Mouse (Mus musculus): ENCODE data around the gene Rsrc2. TPM values are rescaled to one million over a fixed set of nuclear protein-coding genes. Genes with fewer than 3 reads are reported as not detected.

Gene Rsrc2
- polyA plus RNA-seq, 1 experiment = 268 TPM

- H3K4me3 ChIP-seq (ENCODE audit: low read depth, low read length) = no peak overlapping the region
- no peak overlapping the region for H3K9ac ChIP-seq (ENCODE audit: low read depth, poor library complexity, severe bottlenecking)
- TF ChIP-seq POLR2A (IDR thresholded peaks at IDR 0.05; ENCODE audit: insufficient read depth, low read length) (no peak), EP300 (IDR thresholded peaks at IDR 0.05; ENCODE audit: insufficient read depth, low read depth, low read length) (no peak), CTCF (IDR thresholded peaks at IDR 0.05; ENCODE audit: low read depth, low read length) (peak; percentile 75)
- no peaks in the 10 kb centered on the region for H3K4me1 ChIP-seq (ENCODE audit: control insufficient read depth, insufficient read depth, low read length)
- H3K36me3 ChIP-seq (ENCODE audit: control insufficient read depth, insufficient read depth, low read length, poor library complexity, severe bottlenecking) = peaks cover 31% of the 10 kb centered on the region
- H3K27me3 ChIP-seq (ENCODE audit: control insufficient read depth, insufficient read depth, low read length, poor library complexity, severe bottlenecking) = no peaks in the 10 kb centered on the region
- H3K27ac ChIP-seq (ENCODE audit: insufficient read depth, low read length) = no peak overlapping the region
- no peaks in the 10 kb centered on the region for H3K9me3 ChIP-seq (replicated peaks; ENCODE audit: control insufficient read depth, insufficient read depth, low read length, poor library complexity, severe bottlenecking)
Measured at GRCm38 (mm10) chr5:123699198-123699597, 50.0 kb downstream of the Rsrc2 start.

DNA sequence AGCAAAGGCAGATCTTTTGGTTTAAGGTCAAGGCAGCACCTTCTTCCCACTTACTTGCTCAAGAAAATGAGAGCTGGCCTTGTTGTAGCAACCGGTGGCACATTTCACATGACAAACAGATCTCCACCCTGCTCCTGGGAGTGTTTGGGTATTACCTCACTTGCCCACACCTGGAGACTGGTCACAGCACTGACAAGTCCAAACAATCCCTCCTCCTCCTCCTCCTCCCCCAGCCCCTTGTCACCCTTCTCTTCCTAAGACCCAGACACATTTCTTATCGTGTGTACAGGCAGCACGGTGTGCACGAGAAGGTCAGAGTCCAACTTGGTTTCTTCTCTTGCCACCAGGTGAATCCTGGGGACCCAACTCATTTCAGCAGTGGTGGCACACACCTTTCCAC lies 52.3 kb downstream of the Rsrc2 start:
- no peak overlapping the region for H3K9ac ChIP-seq (ENCODE audit: low read depth, poor library complexity, severe bottlenecking)
- TF ChIP-seq CTCF (IDR thresholded peaks at IDR 0.05; ENCODE audit: low read depth, low read length) = no peak
- no peak for TF ChIP-seq EP300 (IDR thresholded peaks at IDR 0.05; ENCODE audit: insufficient read depth, low read depth, low read length)
- no peak for TF ChIP-seq POLR2A (IDR thresholded peaks at IDR 0.05; ENCODE audit: insufficient read depth, low read length)
- no peak overlapping the region for H3K4me3 ChIP-seq (ENCODE audit: low read depth, low read length)
- no peak overlapping the region for H3K27ac ChIP-seq (ENCODE audit: insufficient read depth, low read length)
- peaks cover 20% of the 10 kb centered on the region for H3K36me3 ChIP-seq (ENCODE audit: control insufficient read depth, insufficient read depth, low read length, poor library complexity, severe bottlenecking)
- no peaks in the 10 kb centered on the region for H3K4me1 ChIP-seq (ENCODE audit: control insufficient read depth, insufficient read depth, low read length)
- no peaks in the 10 kb centered on the region for H3K9me3 ChIP-seq (replicated peaks; ENCODE audit: control insufficient read depth, insufficient read depth, low read length, poor library complexity, severe bottlenecking)
- no peaks in the 10 kb centered on the region for H3K27me3 ChIP-seq (ENCODE audit: control insufficient read depth, insufficient read depth, low read length, poor library complexity, severe bottlenecking)

GRCm38 (mm10) chr5:123696244-123696643 lies 53.0 kb downstream of the Rsrc2 start:
- TF ChIP-seq POLR2A (IDR thresholded peaks at IDR 0.05; ENCODE audit: insufficient read depth, low read length) (no peak), CTCF (IDR thresholded peaks at IDR 0.05; ENCODE audit: low read depth, low read length) (no peak), EP300 (IDR thresholded peaks at IDR 0.05; ENCODE audit: insufficient read depth, low read depth, low read length) (no peak)
- Histone ChIP-seq H3K36me3 (ENCODE audit: control insufficient read depth, insufficient read depth, low read length, poor library complexity, severe bottlenecking) (peaks cover 18% of the 10 kb centered on the region), H3K4me1 (ENCODE audit: control insufficient read depth, insufficient read depth, low read length) (no peaks in the 10 kb centered on the region), H3K27ac (ENCODE audit: insufficient read depth, low read length) (no peak overlapping the region), H3K4me3 (ENCODE audit: low read depth, low read length) (no peak overlapping the region), H3K9ac (ENCODE audit: low read depth, poor library complexity, severe bottlenecking) (no peak overlapping the region), H3K27me3 (ENCODE audit: control insufficient read depth, insufficient read depth, low read length, poor library complexity, severe bottlenecking) (no peaks in the 10 kb centered on the region), H3K9me3 (replicated peaks; ENCODE audit: control insufficient read depth, insufficient read depth, low read length, poor library complexity, severe bottlenecking) (no peaks in the 10 kb centered on the region)

DNA sequence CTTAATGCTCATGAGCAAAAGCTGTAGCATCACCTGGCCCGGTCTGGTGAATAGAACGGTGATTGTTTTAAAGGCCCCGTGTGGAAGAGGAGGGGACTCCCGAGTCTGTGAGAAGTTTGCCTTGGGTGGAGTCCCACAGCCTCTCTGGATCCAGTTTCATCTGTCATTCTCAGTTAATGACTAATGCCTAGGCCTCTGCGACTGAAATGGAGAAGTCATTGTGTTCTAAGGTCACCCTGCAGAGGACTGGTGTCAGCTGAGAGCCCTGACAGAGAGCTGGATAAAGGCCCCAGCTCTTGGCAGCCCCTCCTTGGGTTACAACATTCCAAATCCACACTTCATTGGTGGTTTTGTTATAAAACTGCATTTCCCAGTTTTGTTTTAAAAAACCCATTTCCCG lies 54.7 kb downstream of the Rsrc2 start:
- no peaks in the 10 kb centered on the region for H3K4me1 ChIP-seq (ENCODE audit: control insufficient read depth, insufficient read depth, low read length)
- H3K27ac ChIP-seq (ENCODE audit: insufficient read depth, low read length) = no peak overlapping the region
- TF ChIP-seq CTCF (IDR thresholded peaks at IDR 0.05; ENCODE audit: low read depth, low read length) (no peak), POLR2A (IDR thresholded peaks at IDR 0.05; ENCODE audit: insufficient read depth, low read length) (no peak), EP300 (IDR thresholded peaks at IDR 0.05; ENCODE audit: insufficient read depth, low read depth, low read length) (no peak)
- H3K27me3 ChIP-seq (ENCODE audit: control insufficient read depth, insufficient read depth, low read length, poor library complexity, severe bottlenecking) = no peaks in the 10 kb centered on the region
- H3K9ac ChIP-seq (ENCODE audit: low read depth, poor library complexity, severe bottlenecking) = no peak overlapping the region
- peaks cover 4% of the 10 kb centered on the region for H3K36me3 ChIP-seq (ENCODE audit: control insufficient read depth, insufficient read depth, low read length, poor library complexity, severe bottlenecking)
- no peaks in the 10 kb centered on the region for H3K9me3 ChIP-seq (replicated peaks; ENCODE audit: control insufficient read depth, insufficient read depth, low read length, poor library complexity, severe bottlenecking)
- no peak overlapping the region for H3K4me3 ChIP-seq (ENCODE audit: low read depth, low read length)

GRCm38 (mm10) chr5:123684221-123685144 lies 64.7 kb downstream of the Rsrc2 start, which contains the start of gene Clip1:
TSS of gene Clip1 (minus strand) at chr5:123684618.
- no peaks in the 10 kb centered on the region for H3K4me1 ChIP-seq (ENCODE audit: control insufficient read depth, insufficient read depth, low read length)
- peak within 1 kb of the TSS; percentile 98 for H3K9ac ChIP-seq (ENCODE audit: low read depth, poor library complexity, severe bottlenecking)
- H3K4me3 ChIP-seq (ENCODE audit: low read depth, low read length) = peak within 1 kb of the TSS; percentile 83
- no peaks in the 10 kb centered on the region for H3K36me3 ChIP-seq (ENCODE audit: control insufficient read depth, insufficient read depth, low read length, poor library complexity, severe bottlenecking)
- H3K9me3 ChIP-seq (replicated peaks; ENCODE audit: control insufficient read depth, insufficient read depth, low read length, poor library complexity, severe bottlenecking) = no peaks in the 10 kb centered on the region
- no peak for TF ChIP-seq POLR2A (IDR thresholded peaks at IDR 0.05; ENCODE audit: insufficient read depth, low read length)
- no peak for TF ChIP-seq CTCF (IDR thresholded peaks at IDR 0.05; ENCODE audit: low read depth, low read length)
- no peak for TF ChIP-seq EP300 (IDR thresholded peaks at IDR 0.05; ENCODE audit: insufficient read depth, low read depth, low read length)
- no peak within 1 kb of the TSS for H3K27ac ChIP-seq (ENCODE audit: insufficient read depth, low read length)
- no peaks in the 10 kb centered on the region; the same call in 1 of the 2 replicates for H3K27me3 ChIP-seq (ENCODE audit: control insufficient read depth, insufficient read depth, low read length, poor library complexity, severe bottlenecking)
